Mouse (Mus musculus) CH12.LX (cell line): ENCODE measurements around the gene Slc9a3r1.

Source experiments
- BHLHE40 ChIP-seq: IDR thresholded peaks from 2 replicates; pipeline ENCODE4 v1.6.1; 2011; ENCODE audit warnings: mild to moderate bottlenecking, low read depth, low read length, improper control_type of control experiment
- CTCF ChIP-seq, 2 experiments: IDR thresholded peaks in 1 of 2; conservative IDR thresholded peaks in 1 of 2; 2 replicates each; pipeline ENCODE4 v1.5.1; 2011 to 2012; ENCODE audit warnings: low read depth in 2 of 2, low read length in 2 of 2, improper control_type of control experiment in 1 of 2, inconsistent platforms in 1 of 2, mild to moderate bottlenecking in 1 of 2, moderate library complexity in 1 of 2
- E2F4 ChIP-seq: IDR thresholded peaks from 2 replicates; pipeline ENCODE4 v1.6.1; 2011; ENCODE audit warnings: low read depth, low read length, improper control_type of control experiment; ENCODE audit not compliant: insufficient replicate concordance
- ELF1 ChIP-seq: IDR thresholded peaks from 2 replicates; pipeline ENCODE4 v1.6.1; 2014; ENCODE audit warnings: low read depth, mild to moderate bottlenecking, inconsistent platforms, low read length, improper control_type of control experiment
- EP300 ChIP-seq: IDR thresholded peaks from 2 replicates; pipeline ENCODE4 v1.6.1; 2011; ENCODE audit warnings: low read length, improper control_type of control experiment
- JUND ChIP-seq: conservative IDR thresholded peaks from 2 replicates; pipeline ENCODE4 v1.6.1; 2011; ENCODE audit warnings: low read depth, low read length, improper control_type of control experiment
- MAFK ChIP-seq: IDR thresholded peaks from 2 replicates; pipeline ENCODE4 v1.6.1; 2011; ENCODE audit warnings: low read length, improper control_type of control experiment; ENCODE audit not compliant: insufficient replicate concordance
- MXI1 ChIP-seq: IDR thresholded peaks from 2 replicates; pipeline ENCODE4 v1.6.1; 2011; ENCODE audit warnings: mild to moderate bottlenecking, low read depth, low read length, improper control_type of control experiment
- NELFE ChIP-seq: IDR thresholded peaks from 2 replicates; pipeline ENCODE4 v1.6.1; 2011; ENCODE audit warnings: low read depth, low read length, improper control_type of control experiment
- PAX5 ChIP-seq: IDR thresholded peaks from 2 replicates; pipeline ENCODE4 v1.6.1; 2012; ENCODE audit warnings: low read length, inconsistent platforms, mixed read lengths
- POLR2A ChIP-seq: IDR thresholded peaks from 2 replicates; pipeline ENCODE4 v1.6.1; 2011; ENCODE audit warnings: low read depth, mild to moderate bottlenecking, improper control_type of control experiment, low read length
- SMC3 ChIP-seq: IDR thresholded peaks from 2 replicates; pipeline ENCODE4 v1.6.1; 2011; ENCODE audit warnings: low read depth, low read length, improper control_type of control experiment
- ZKSCAN1 ChIP-seq: IDR thresholded peaks from 2 replicates; pipeline ENCODE4 v1.6.1; 2012; ENCODE audit warnings: low read depth, inconsistent platforms, low read length, improper control_type of control experiment, borderline replicate concordance
- ZNF384 ChIP-seq: IDR thresholded peaks from 2 replicates; pipeline ENCODE4 v1.6.1; 2012; ENCODE audit warnings: low read depth, low read length, improper control_type of control experiment, inconsistent platforms

DNA sequence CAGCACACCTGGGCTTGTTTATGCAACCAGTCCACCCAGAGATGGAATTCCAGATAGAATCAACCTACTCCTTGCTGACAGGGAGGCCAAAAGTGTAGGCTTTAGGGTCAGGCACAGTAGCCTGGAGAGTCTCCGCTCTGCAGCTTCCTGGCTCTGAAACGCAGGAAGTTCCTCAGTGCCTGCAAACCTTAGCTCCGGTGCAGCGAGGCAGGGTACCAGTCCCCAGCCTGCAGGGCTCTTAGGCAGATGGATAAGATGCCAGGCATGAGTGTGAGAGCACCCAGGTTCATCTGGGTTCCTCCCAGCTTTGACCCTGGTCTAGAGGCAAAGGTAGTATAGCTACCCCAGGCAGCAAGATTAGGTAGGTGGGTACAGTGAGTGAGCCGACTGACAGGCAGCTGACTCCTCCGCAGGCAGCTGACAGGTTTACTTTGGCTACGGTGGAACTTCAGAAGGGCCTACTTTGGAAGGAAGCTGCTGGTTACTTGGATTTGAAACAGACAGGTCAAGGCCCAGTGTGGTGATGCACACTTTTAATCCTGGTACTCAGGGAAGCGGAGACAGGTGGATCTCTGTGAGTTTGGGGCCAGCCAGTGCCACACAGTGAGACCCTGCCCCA is 4.6 kb downstream of the Slc9a3r1 start:
- TF ChIP-seq CTCF (conservative IDR thresholded peaks at IDR 0.05 in 1 of 2, IDR thresholded peaks at IDR 0.05 in 1 of 2; ENCODE audit: low read depth in 2 of 2, low read length in 2 of 2) = no peak
- no peak for TF ChIP-seq BHLHE40
- TF ChIP-seq NELFE = no peak
- TF ChIP-seq ZNF384 = no peak
- no peak for TF ChIP-seq ZKSCAN1
- no peak for TF ChIP-seq MAFK
- no peak for TF ChIP-seq SMC3
- no peak for TF ChIP-seq EP300
- no peak for TF ChIP-seq ELF1
- TF ChIP-seq E2F4 = no peak
- no peak for TF ChIP-seq JUND
- TF ChIP-seq MXI1 = no peak
- TF ChIP-seq POLR2A = no peak
- no peak for TF ChIP-seq PAX5
